Mouse (Mus musculus) CH12.LX (cell line): Measurements from ENCODE around the gene Eif2b4. TPM values are rescaled to one million over a fixed set of nuclear protein-coding genes. Genes with fewer than 3 reads are reported as not detected.

Experiments used
- DNase-seq: peaks from one replicate; pipeline ENCODE4 v3.0.0-alpha.2; 2013; ENCODE audit errors: extremely low read depth
- H3K27ac ChIP-seq: 2 replicates; pipeline ENCODE4 v1.5.1; 2012; ENCODE audit warnings: low read depth, mild to moderate bottlenecking, control low read depth, moderate library complexity; ENCODE audit not compliant: insufficient read depth
- H3K27me3 ChIP-seq: replicated peaks from 2 replicates; pipeline ENCODE3; 2012; ENCODE audit warnings: inconsistent platforms
- H3K36me3 ChIP-seq, 2 experiments: replicated peaks in 1 of 2; 2 replicates each; pipeline versions ENCODE3 to v1.6.1; 2012; ENCODE audit warnings: inconsistent platforms in 1 of 2, low read length in 1 of 2, mild to moderate bottlenecking in 1 of 2, mixed read lengths in 1 of 2, moderate library complexity in 1 of 2; ENCODE audit not compliant: control insufficient read depth in 1 of 2, insufficient read depth in 1 of 2
- H3K4me1 ChIP-seq, 2 experiments: 2 replicates each; pipeline ENCODE4 v1.6.1; 2012; ENCODE audit warnings: inconsistent platforms in 1 of 2, moderate library complexity in 1 of 2; ENCODE audit not compliant: insufficient read depth in 2 of 2, control insufficient read depth in 1 of 2
- H3K4me2 ChIP-seq: 2 replicates; pipeline ENCODE4 v1.6.1; 2012; ENCODE audit warnings: low read depth, mild to moderate bottlenecking, control low read depth; ENCODE audit not compliant: poor library complexity, insufficient read depth, severe bottlenecking
- H3K4me3 ChIP-seq, 3 experiments: fragments of 150-350 bp in 1 of 3; sonication (generic) in 1 of 3; replicated peaks in 1 of 3; 2 replicates each; pipeline versions ENCODE3 to v1.5.1; 2011 to 2012; ENCODE audit warnings: low read depth in 2 of 3, low read length in 2 of 3, mild to moderate bottlenecking in 2 of 3, moderate library complexity in 2 of 3, control low read depth in 1 of 3, improper control_type of control experiment in 1 of 3, inconsistent platforms in 1 of 3, mixed read lengths in 1 of 3; ENCODE audit not compliant: poor library complexity in 1 of 3
- H3K79me2 ChIP-seq: replicated peaks from 2 replicates; pipeline ENCODE4 v1.6.1; 2012; ENCODE audit warnings: mild to moderate bottlenecking, moderate library complexity; ENCODE audit not compliant: control insufficient read depth, poor library complexity, insufficient read depth, severe bottlenecking; ENCODE audit errors: extremely low read depth
- H3K9ac ChIP-seq: 2 replicates; pipeline ENCODE4 v1.6.1; 2012; ENCODE audit warnings: low read depth, mild to moderate bottlenecking, control low read depth, moderate library complexity; ENCODE audit not compliant: insufficient read depth
- H3K9me3 ChIP-seq: replicated peaks from 2 replicates; pipeline ENCODE3; 2012; ENCODE audit warnings: low read length, inconsistent platforms, mixed read lengths
- BHLHE40 ChIP-seq: IDR thresholded peaks from 2 replicates; pipeline ENCODE4 v1.6.1; 2011; ENCODE audit warnings: mild to moderate bottlenecking, low read depth, low read length, improper control_type of control experiment
- CHD1 ChIP-seq: IDR thresholded peaks from 2 replicates; pipeline ENCODE4 v1.6.1; 2012; ENCODE audit warnings: low read depth, low read length, improper control_type of control experiment, inconsistent platforms
- CHD2 ChIP-seq: IDR thresholded peaks from 2 replicates; pipeline ENCODE4 v1.6.1; 2011; ENCODE audit warnings: low read length, improper control_type of control experiment
- CTCF ChIP-seq, 2 experiments: IDR thresholded peaks in 1 of 2; conservative IDR thresholded peaks in 1 of 2; 2 replicates each; pipeline ENCODE4 v1.5.1; 2011 to 2012; ENCODE audit warnings: low read depth in 2 of 2, low read length in 2 of 2, improper control_type of control experiment in 1 of 2, inconsistent platforms in 1 of 2, mild to moderate bottlenecking in 1 of 2, moderate library complexity in 1 of 2
- E2F4 ChIP-seq: IDR thresholded peaks from 2 replicates; pipeline ENCODE4 v1.6.1; 2011; ENCODE audit warnings: low read depth, low read length, improper control_type of control experiment; ENCODE audit not compliant: insufficient replicate concordance
- ELF1 ChIP-seq: IDR thresholded peaks from 2 replicates; pipeline ENCODE4 v1.6.1; 2014; ENCODE audit warnings: low read depth, mild to moderate bottlenecking, inconsistent platforms, low read length, improper control_type of control experiment
- EP300 ChIP-seq: IDR thresholded peaks from 2 replicates; pipeline ENCODE4 v1.6.1; 2011; ENCODE audit warnings: low read length, improper control_type of control experiment
- ETS1 ChIP-seq: conservative IDR thresholded peaks from 2 replicates; pipeline ENCODE4 v1.6.1; 2012; ENCODE audit warnings: low read depth, mild to moderate bottlenecking, inconsistent platforms, low read length, improper control_type of control experiment, moderate library complexity
- GABPA ChIP-seq: IDR thresholded peaks from 2 replicates; pipeline ENCODE4 v1.6.1; 2012; ENCODE audit warnings: low read depth, low read length, improper control_type of control experiment, inconsistent platforms; ENCODE audit not compliant: insufficient replicate concordance
- HCFC1 ChIP-seq: IDR thresholded peaks from 2 replicates; pipeline ENCODE4 v1.6.1; 2012; ENCODE audit warnings: low read depth, mild to moderate bottlenecking, inconsistent platforms, low read length, improper control_type of control experiment
- IRF4 ChIP-seq: IDR thresholded peaks from 2 replicates; pipeline ENCODE4 v1.6.1; 2014; ENCODE audit warnings: low read depth, mild to moderate bottlenecking, inconsistent platforms, low read length, improper control_type of control experiment
- JUN ChIP-seq: IDR thresholded peaks from 2 replicates; pipeline ENCODE4 v1.6.1; 2011; ENCODE audit warnings: low read depth, mild to moderate bottlenecking, low read length, improper control_type of control experiment, moderate library complexity; ENCODE audit not compliant: insufficient read depth
- JUND ChIP-seq: conservative IDR thresholded peaks from 2 replicates; pipeline ENCODE4 v1.6.1; 2011; ENCODE audit warnings: low read depth, low read length, improper control_type of control experiment
- KAT2A ChIP-seq: IDR thresholded peaks from 2 replicates; pipeline ENCODE4 v1.6.1; 2012; ENCODE audit warnings: low read length, improper control_type of control experiment, inconsistent platforms; ENCODE audit not compliant: insufficient replicate concordance
- MAFK ChIP-seq: IDR thresholded peaks from 2 replicates; pipeline ENCODE4 v1.6.1; 2011; ENCODE audit warnings: low read length, improper control_type of control experiment; ENCODE audit not compliant: insufficient replicate concordance
- MAX ChIP-seq: IDR thresholded peaks from 2 replicates; pipeline ENCODE4 v1.6.1; 2011; ENCODE audit warnings: low read length, improper control_type of control experiment
- MAZ ChIP-seq: IDR thresholded peaks from 2 replicates; pipeline ENCODE4 v1.6.1; 2012; ENCODE audit warnings: low read depth, mild to moderate bottlenecking, inconsistent platforms, low read length, improper control_type of control experiment, moderate library complexity
- MEF2A ChIP-seq: IDR thresholded peaks from 2 replicates; pipeline ENCODE4 v1.6.1; 2014; ENCODE audit warnings: low read depth, mild to moderate bottlenecking, inconsistent platforms, low read length, improper control_type of control experiment, borderline replicate concordance
- MXI1 ChIP-seq: IDR thresholded peaks from 2 replicates; pipeline ENCODE4 v1.6.1; 2011; ENCODE audit warnings: mild to moderate bottlenecking, low read depth, low read length, improper control_type of control experiment
- MYC ChIP-seq: IDR thresholded peaks from 2 replicates; pipeline ENCODE4 v1.6.1; 2011; ENCODE audit warnings: low read depth, mild to moderate bottlenecking, improper control_type of control experiment, low read length
- NELFE ChIP-seq: IDR thresholded peaks from 2 replicates; pipeline ENCODE4 v1.6.1; 2011; ENCODE audit warnings: low read depth, low read length, improper control_type of control experiment
- NRF1 ChIP-seq: IDR thresholded peaks from 2 replicates; pipeline ENCODE4 v1.6.1; 2014; ENCODE audit warnings: low read depth, mild to moderate bottlenecking, inconsistent platforms, low read length, improper control_type of control experiment, moderate library complexity
- PAX5 ChIP-seq: IDR thresholded peaks from 2 replicates; pipeline ENCODE4 v1.6.1; 2012; ENCODE audit warnings: low read length, inconsistent platforms, mixed read lengths
- POLR2A ChIP-seq: IDR thresholded peaks from 2 replicates; pipeline ENCODE4 v1.6.1; 2011; ENCODE audit warnings: low read depth, mild to moderate bottlenecking, improper control_type of control experiment, low read length
- POLR2AphosphoS2 ChIP-seq: IDR thresholded peaks from 2 replicates; pipeline ENCODE4 v1.6.1; 2011; ENCODE audit warnings: low read depth, low read length, improper control_type of control experiment
- RAD21 ChIP-seq: IDR thresholded peaks from 2 replicates; pipeline ENCODE4 v1.6.1; 2011; ENCODE audit warnings: low read depth, mild to moderate bottlenecking, low read length, improper control_type of control experiment, moderate library complexity
- RCOR1 ChIP-seq: conservative IDR thresholded peaks from 2 replicates; pipeline ENCODE4 v1.6.1; 2012; ENCODE audit warnings: low read depth, mild to moderate bottlenecking, inconsistent platforms, low read length, improper control_type of control experiment
- SIN3A ChIP-seq: IDR thresholded peaks from 2 replicates; pipeline ENCODE4 v1.6.1; 2012; ENCODE audit warnings: low read length, improper control_type of control experiment, inconsistent platforms
- SMC3 ChIP-seq: IDR thresholded peaks from 2 replicates; pipeline ENCODE4 v1.6.1; 2011; ENCODE audit warnings: low read depth, low read length, improper control_type of control experiment
- TBP ChIP-seq: conservative IDR thresholded peaks from 2 replicates; pipeline ENCODE4 v1.6.1; 2011; ENCODE audit warnings: low read depth, low read length, improper control_type of control experiment
- TCF12 ChIP-seq: IDR thresholded peaks from 2 replicates; pipeline ENCODE4 v1.6.1; 2014; ENCODE audit warnings: low read depth, mild to moderate bottlenecking, inconsistent platforms, low read length, improper control_type of control experiment
- UBTF ChIP-seq: IDR thresholded peaks from 2 replicates; pipeline ENCODE4 v1.6.1; 2012; ENCODE audit warnings: low read depth, mild to moderate bottlenecking, inconsistent platforms, low read length, improper control_type of control experiment, moderate library complexity
- USF1 ChIP-seq: IDR thresholded peaks from 2 replicates; pipeline ENCODE4 v1.6.1; 2014; ENCODE audit warnings: low read depth, mild to moderate bottlenecking, inconsistent platforms, low read length, improper control_type of control experiment
- USF2 ChIP-seq: conservative IDR thresholded peaks from 2 replicates; pipeline ENCODE4 v1.6.1; 2011; ENCODE audit warnings: low read depth, low read length, improper control_type of control experiment
- ZC3H11A ChIP-seq: IDR thresholded peaks from 2 replicates; pipeline ENCODE4 v1.6.1; 2012; ENCODE audit warnings: low read depth, mild to moderate bottlenecking, inconsistent platforms, low read length, improper control_type of control experiment
- ZKSCAN1 ChIP-seq: IDR thresholded peaks from 2 replicates; pipeline ENCODE4 v1.6.1; 2012; ENCODE audit warnings: low read depth, inconsistent platforms, low read length, improper control_type of control experiment, borderline replicate concordance
- ZMIZ1 ChIP-seq: IDR thresholded peaks from 2 replicates; pipeline ENCODE4 v1.6.1; 2012; ENCODE audit warnings: low read depth, mild to moderate bottlenecking, inconsistent platforms, low read length, improper control_type of control experiment
- ZNF384 ChIP-seq: IDR thresholded peaks from 2 replicates; pipeline ENCODE4 v1.6.1; 2012; ENCODE audit warnings: low read depth, low read length, improper control_type of control experiment, inconsistent platforms
- dilution Hi-C: fragments of 300-500 bp; cut with MboI; formaldehyde crosslinking; loops from 2 replicates; pipeline ENCODE4 v1.14.3; 2020; ENCODE audit warnings: low sequenced_read_pairs; ENCODE audit not compliant: extremely low pct_unique_long_range_greater_than_20kb, extremely low pct_ligation_motif_present
- in situ Hi-C: fragments of 300-500 bp; cut with MboI; formaldehyde crosslinking; loops from 3 replicates; pipeline ENCODE4 v1.14.3; 2019; ENCODE audit warnings: low sequenced_read_pairs, low pct_ligation_motif_present, low pct_unique_long_range_greater_than_20kb, mixed read lengths
- polyA plus RNA-seq: library from polyadenylated mRNA; unstranded; fragments of >175 nt; gene quantifications from 2 replicates; pipeline ENCODE4 v1.2.1, GENCODE M21; 2012; ENCODE audit warnings: low read depth; ENCODE audit not compliant: insufficient read length
- total RNA-seq, 2 experiments: library from RNA; depleted of rRNA; stranded (reverse); fragments of 300-350 nt in 1 of 2; fragments of >200 nt in 1 of 2; gene quantifications; 2 replicates each; pipeline ENCODE4 v1.2.3; 2012 to 2014

Eif2b4 gene
- total and polyA plus RNA-seq, 3 experiments = 26.8 to 99.5 (median 56.8) TPM

GRCm38 (mm10) chr5:31154152-31154553 lies 39.1 kb downstream of the Eif2b4 start, which contains the start of gene Mpv17:
Gene Mpv17 (minus strand): TSS chr5:31154251.
- Histone ChIP-seq H3K9ac (peak within 1 kb of the TSS; percentile 61), H3K79me2 (no peaks in the 10 kb centered on the region), H3K36me3 (peaks cover 31 to 66% of the 10 kb centered on the region in 2 experiments), H3K4me2 (peak within 1 kb of the TSS; percentile 65), H3K27me3 (no peaks in the 10 kb centered on the region), H3K4me1 (peaks cover 3 to 24% of the 10 kb centered on the region in 2 experiments; a peak in 2 of 4 replicates), H3K4me3 (peak within 1 kb of the TSS; percentile 72 to 81 (median 73)), H3K9me3 (no peaks in the 10 kb centered on the region), H3K27ac (peak within 1 kb of the TSS; percentile 33; the same call in 1 of the 2 replicates)
- in situ Hi-C loops (no loop called here), dilution Hi-C loops (no loop called here)
- peak; percentile 78 for TF ChIP-seq NELFE
- TF ChIP-seq KAT2A = no peak
- no peak for TF ChIP-seq JUN
- no peak for TF ChIP-seq SMC3
- no peak for TF ChIP-seq MYC
- TF ChIP-seq MAFK = no peak
- TF ChIP-seq JUND = no peak
- TF ChIP-seq CTCF (conservative IDR thresholded peaks at IDR 0.05 in 1 of 2, IDR thresholded peaks at IDR 0.05 in 1 of 2; ENCODE audit: low read depth in 2 of 2, low read length in 2 of 2) = no peak
- TF ChIP-seq E2F4 = no peak
- peak; percentile 81 for TF ChIP-seq SIN3A
- no peak for TF ChIP-seq MEF2A
- no peak; the same call in 1 of the 2 replicates for TF ChIP-seq ETS1
- no peak for TF ChIP-seq MAZ
- no peak for TF ChIP-seq RCOR1
- TF ChIP-seq TCF12 = peak; percentile 60; the same call in 1 of the 2 replicates
- TF ChIP-seq ZKSCAN1 = no peak
- TF ChIP-seq UBTF = no peak
- TF ChIP-seq NRF1 = peak; percentile 83
- TF ChIP-seq CHD2 = peak; percentile 36; the same call in 1 of the 2 replicates
- no peak for TF ChIP-seq EP300
- TF ChIP-seq ELF1 = peak; percentile 94
- TF ChIP-seq USF2 = peak; percentile 93
- peak; percentile 94 for TF ChIP-seq USF1
- TF ChIP-seq HCFC1 = peak; percentile 80
- TF ChIP-seq POLR2AphosphoS2 = peak; percentile 97; the same call in 1 of the 2 replicates
- peak; percentile 79; the same call in 1 of the 2 replicates for TF ChIP-seq MAX
- no peak for TF ChIP-seq PAX5
- no peak; the same call in 1 of the 2 replicates for TF ChIP-seq TBP
- peak; percentile 99 for TF ChIP-seq BHLHE40
- no peak for TF ChIP-seq ZC3H11A
- TF ChIP-seq CHD1 = no peak
- no peak for TF ChIP-seq IRF4
- peak; percentile 66; the same call in 1 of the 2 replicates for TF ChIP-seq ZMIZ1
- no peak for TF ChIP-seq GABPA
- no peak for TF ChIP-seq ZNF384
- TF ChIP-seq RAD21 = no peak
- peak; percentile 73 for TF ChIP-seq POLR2A
- peak; percentile 59 for TF ChIP-seq MXI1
- peak; percentile 86 for DNase-seq
